Mouse (Mus musculus) lung, embryonic 16.5 days (tissue): ENCODE data around the gene Nab1. TPM values are rescaled to one million over a fixed set of nuclear protein-coding genes. Genes with fewer than 3 reads are reported as not detected.

Source experiments
- ATAC-seq: fragments of 200-750 bp; cut with Nextera tagmentation; 2 replicates; pipeline ENCODE4 v1.8.0; 2017; ENCODE audit warnings: low read depth, mild to moderate bottlenecking, moderate library complexity
- H3K27ac ChIP-seq: fragments of 300-500 bp; sonication (generic); 2 replicates; pipeline ENCODE4 v1.5.1; 2014; ENCODE audit warnings: mild to moderate bottlenecking, control low read depth, low read length
- H3K27me3 ChIP-seq: fragments of 300-500 bp; sonication (generic); 2 replicates; pipeline ENCODE4 v1.6.1; 2014; ENCODE audit warnings: low read depth, low read length, mixed read lengths; ENCODE audit not compliant: control insufficient read depth, insufficient read depth
- H3K36me3 ChIP-seq: fragments of 300-500 bp; sonication (generic); 2 replicates; pipeline ENCODE4 v1.6.1; 2014; ENCODE audit warnings: low read length; ENCODE audit not compliant: control insufficient read depth, insufficient read depth
- H3K4me1 ChIP-seq: fragments of 300-500 bp; sonication (generic); replicated peaks from 2 replicates; pipeline ENCODE4 v1.6.1; 2014; ENCODE audit warnings: low read length, mixed read lengths; ENCODE audit not compliant: control insufficient read depth, insufficient read depth
- H3K4me2 ChIP-seq: fragments of 300-500 bp; sonication (generic); 2 replicates; pipeline ENCODE4 v1.6.1; 2014; ENCODE audit warnings: low read depth, low read length, control low read depth
- H3K4me3 ChIP-seq: fragments of 300-500 bp; sonication (generic); 2 replicates; pipeline ENCODE4 v1.5.1; 2014; ENCODE audit warnings: mild to moderate bottlenecking, low read length, control low read depth
- H3K9ac ChIP-seq: fragments of 300-500 bp; sonication (generic); 2 replicates; pipeline ENCODE4 v1.6.1; 2014; ENCODE audit warnings: low read length, control low read depth
- H3K9me3 ChIP-seq: fragments of 300-500 bp; sonication (generic); 2 replicates; pipeline ENCODE4 v1.6.1; 2016; ENCODE audit warnings: low read length; ENCODE audit not compliant: control insufficient read depth
- WGBS: fragments of 180-500 bp; shearing (Covaris S2); extraction: QIAGEN DNeasy Blood & Tissue Kit; methylation state at CpG from one replicate; pipeline ENCODE4 v1.1.7; 2014; 5-methylcytosine and 5-hydroxymethylcytosine counted together
- polyA plus RNA-seq: library from polyadenylated mRNA; unstranded; fragments of >200 nt; fragmentation: Nextera tagmentation; extraction: Ambion mirVana; gene quantifications from 2 replicates; pipeline ENCODE4 v1.2.1, GENCODE M21; 2015

Nab1 gene
- polyA plus RNA-seq, 1 experiment from 2014 or later = 12.7 TPM

GRCm38 (mm10) chr1:52498786-52499450 lies 1.6 kb downstream of the Nab1 start:
- peak overlapping the region; percentile 90 for H3K4me2 ChIP-seq
- no peak for ATAC-seq
- no peaks in the 10 kb centered on the region for H3K9me3 ChIP-seq
- H3K27me3 ChIP-seq = no peaks in the 10 kb centered on the region
- H3K4me1 ChIP-seq = peaks cover 15% of the 10 kb centered on the region
- H3K4me3 ChIP-seq = peak overlapping the region; percentile 86
- no peak overlapping the region for H3K27ac ChIP-seq
- H3K36me3 ChIP-seq = no peaks in the 10 kb centered on the region
- H3K9ac ChIP-seq = peak overlapping the region; percentile 94
- whole genome bisulfite sequencing = 12% methylated on average over 6 of the region's 6 CpGs

DNA sequence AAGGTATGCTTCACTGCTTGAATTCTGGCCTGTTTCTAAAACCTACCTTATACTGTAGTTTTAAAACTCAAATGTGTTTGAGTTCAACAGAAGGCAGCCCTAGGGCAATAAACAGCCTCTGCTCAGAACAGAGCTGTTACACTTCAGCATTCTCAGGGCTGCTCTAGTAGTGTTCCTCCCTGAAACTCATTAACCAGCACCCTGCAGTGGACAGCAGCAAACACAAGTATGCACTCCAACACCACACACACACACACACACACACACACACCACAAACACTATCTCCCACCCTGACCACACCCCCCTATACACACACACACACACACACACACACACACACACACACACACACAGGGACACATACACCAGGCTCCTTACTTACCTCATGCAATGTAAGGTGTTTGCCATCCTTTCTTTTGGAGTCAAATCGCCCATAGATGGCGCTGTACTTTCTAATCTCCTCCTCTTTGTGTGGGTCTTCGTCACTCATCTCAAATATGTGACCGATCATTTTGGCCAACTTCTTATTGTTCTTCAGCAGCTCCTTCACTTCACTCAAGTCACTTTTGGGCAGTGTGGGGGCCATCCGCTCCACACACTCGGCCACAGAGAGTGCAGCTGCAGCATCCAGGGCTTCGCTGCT lies 10.8 kb downstream of the Nab1 start:
- Histone ChIP-seq H3K4me2 (no peak overlapping the region), H3K4me3 (no peak overlapping the region), H3K27me3 (no peaks in the 10 kb centered on the region), H3K36me3 (peaks cover 7% of the 10 kb centered on the region), H3K9ac (no peak overlapping the region), H3K9me3 (no peaks in the 10 kb centered on the region), H3K4me1 (no peaks in the 10 kb centered on the region), H3K27ac (no peak overlapping the region)
- 73% methylated on average over 7 of the region's 7 CpGs for WGBS
- no peak for ATAC-seq

DNA sequence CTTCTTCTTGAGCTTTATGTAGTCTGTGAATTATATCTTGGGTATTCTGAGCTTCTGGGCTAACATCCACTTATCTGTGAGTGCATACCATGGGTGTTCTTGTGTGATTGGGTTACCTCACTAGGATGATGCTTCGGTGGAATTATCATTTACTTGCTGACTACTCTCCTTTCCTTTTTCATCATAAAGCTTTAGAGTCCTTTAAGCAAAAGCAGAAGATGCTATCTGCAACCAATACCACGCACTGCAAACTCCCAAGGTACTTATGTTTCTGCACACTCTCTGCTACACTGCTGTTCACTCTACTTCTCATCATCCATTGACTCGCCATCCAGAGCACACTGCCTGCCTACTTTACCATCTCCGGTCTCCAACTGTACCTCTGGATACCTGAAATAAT lies 15.5 kb downstream of the Nab1 start:
- no peaks in the 10 kb centered on the region for H3K27me3 ChIP-seq
- no peak for ATAC-seq

DNA sequence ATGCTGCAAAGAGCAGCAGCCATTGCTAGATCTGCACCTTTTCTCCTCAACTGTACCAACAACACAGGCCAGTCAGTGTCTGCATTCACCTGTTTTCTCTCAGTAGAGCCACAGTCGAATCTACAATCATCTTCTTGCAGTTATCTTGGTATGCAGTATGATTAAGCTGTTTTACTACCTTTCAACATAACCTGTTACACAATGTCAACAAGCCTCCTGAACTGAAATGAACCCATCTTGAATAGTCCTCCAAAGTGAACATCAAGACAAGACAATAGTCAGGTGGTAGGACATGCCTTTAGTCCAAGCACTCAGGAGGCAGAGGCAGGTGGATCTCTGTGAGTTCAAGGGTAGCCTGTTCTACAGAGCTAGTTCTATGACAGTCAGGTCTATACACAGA lies 26.2 kb downstream of the Nab1 start:
- no peak overlapping the region for H3K4me2 ChIP-seq
- ATAC-seq = no peak
- H3K27ac ChIP-seq = no peak overlapping the region
- no peak overlapping the region for H3K9ac ChIP-seq
- no peaks in the 10 kb centered on the region for H3K4me1 ChIP-seq
- H3K36me3 ChIP-seq = peaks cover 12% of the 10 kb centered on the region
- 78% methylated on average over 1 of the region's 1 CpGs for WGBS
- no peaks in the 10 kb centered on the region for H3K9me3 ChIP-seq
- H3K4me3 ChIP-seq = no peak overlapping the region
- no peaks in the 10 kb centered on the region for H3K27me3 ChIP-seq

More for the DNA sequence above, 15.5 kb downstream of the Nab1 start:
- Histone ChIP-seq H3K36me3 (peaks cover 7% of the 10 kb centered on the region), H3K4me2 (no peak overlapping the region), H3K4me3 (no peak overlapping the region), H3K4me1 (no peaks in the 10 kb centered on the region), H3K9me3 (no peaks in the 10 kb centered on the region), H3K27ac (no peak overlapping the region), H3K9ac (no peak overlapping the region)
- 91% methylated on average over 4 of the region's 4 CpGs for WGBS

- no peaks in the 10 kb centered on the region for H3K4me1 ChIP-seq
- peaks cover 8% of the 10 kb centered on the region for H3K36me3 ChIP-seq
- no peaks in the 10 kb centered on the region for H3K9me3 ChIP-seq
- 74% methylated on average over 7 of the region's 7 CpGs for WGBS
- H3K4me3 ChIP-seq = no peak overlapping the region
- no peak for ATAC-seq
- H3K9ac ChIP-seq = no peak overlapping the region
- H3K4me2 ChIP-seq = no peak overlapping the region
- no peaks in the 10 kb centered on the region for H3K27me3 ChIP-seq
- no peak overlapping the region for H3K27ac ChIP-seq
Observed at GRCm38 (mm10) chr1:52470811-52471489, 29.5 kb downstream of the Nab1 start.

- H3K9me3 ChIP-seq = no peaks in the 10 kb centered on the region
- H3K4me3 ChIP-seq = no peak overlapping the region
- H3K36me3 ChIP-seq = peaks cover 8% of the 10 kb centered on the region
- 64% methylated on average over 4 of the region's 4 CpGs for WGBS
- H3K9ac ChIP-seq = no peak overlapping the region
- no peaks in the 10 kb centered on the region for H3K27me3 ChIP-seq
- no peak overlapping the region for H3K27ac ChIP-seq
- H3K4me1 ChIP-seq = no peaks in the 10 kb centered on the region
- no peak overlapping the region for H3K4me2 ChIP-seq
- no peak for ATAC-seq
Observed at GRCm38 (mm10) chr1:52470326-52470725, 30.2 kb downstream of the Nab1 start.

- Histone ChIP-seq H3K4me1 (no peaks in the 10 kb centered on the region), H3K4me3 (no peak overlapping the region), H3K27me3 (no peaks in the 10 kb centered on the region), H3K36me3 (peaks cover 7% of the 10 kb centered on the region), H3K9me3 (no peaks in the 10 kb centered on the region), H3K4me2 (no peak overlapping the region), H3K27ac (no peak overlapping the region), H3K9ac (no peak overlapping the region)
- 92% methylated on average over 8 of the region's 8 CpGs for WGBS
- ATAC-seq = no peak
Observed at GRCm38 (mm10) chr1:52466518-52467120, 33.9 kb downstream of the Nab1 start.

DNA sequence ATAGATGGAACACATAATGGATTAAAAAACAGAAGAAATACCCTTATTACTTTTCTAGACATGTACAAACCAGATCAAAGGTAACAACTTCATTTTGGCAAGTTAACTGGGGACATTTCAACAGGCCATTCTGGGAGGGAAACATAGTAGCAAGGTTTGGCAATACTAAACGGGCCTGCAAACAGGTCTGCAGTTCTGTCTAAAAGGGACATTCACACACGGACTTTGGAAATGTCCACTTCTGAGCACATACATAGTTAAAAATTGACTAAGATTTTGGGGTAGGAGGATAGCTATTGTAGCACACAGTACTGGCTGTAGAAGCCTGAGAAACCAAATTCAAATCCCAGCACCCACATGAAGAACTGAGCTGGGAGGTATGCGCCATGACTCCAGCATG lies 34.6 kb downstream of the Nab1 start:
- WGBS = 89% methylated on average over 3 of the region's 3 CpGs
- ATAC-seq = no peak
- Histone ChIP-seq H3K27me3 (no peaks in the 10 kb centered on the region), H3K4me2 (no peak overlapping the region), H3K9me3 (no peaks in the 10 kb centered on the region), H3K4me1 (no peaks in the 10 kb centered on the region), H3K4me3 (no peak overlapping the region), H3K27ac (no peak overlapping the region), H3K9ac (no peak overlapping the region), H3K36me3 (peaks cover 14% of the 10 kb centered on the region)

DNA sequence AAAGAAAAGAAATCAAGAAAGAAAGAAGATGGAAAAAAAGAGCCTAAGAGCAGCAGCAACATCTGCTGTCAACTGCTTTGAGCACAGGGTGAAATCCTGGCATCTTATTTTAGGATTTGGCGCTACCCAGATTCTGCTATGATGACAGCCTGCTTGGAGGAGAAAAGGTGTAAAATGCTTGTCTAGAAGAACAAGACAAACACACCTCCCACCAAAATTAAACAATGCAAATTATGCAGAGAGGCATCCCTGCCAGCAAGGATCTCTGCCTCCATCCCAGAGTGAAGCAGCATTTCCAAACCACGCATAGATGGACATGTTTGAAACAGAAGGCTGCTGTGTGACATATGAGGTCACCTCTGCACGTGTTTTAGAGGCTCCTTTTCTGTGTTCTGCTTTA lies 35.2 kb downstream of the Nab1 start:
- H3K36me3 ChIP-seq = peaks cover 14% of the 10 kb centered on the region
- no peak for ATAC-seq
- H3K9ac ChIP-seq = no peak overlapping the region
- no peaks in the 10 kb centered on the region for H3K27me3 ChIP-seq
- no peaks in the 10 kb centered on the region for H3K9me3 ChIP-seq
- H3K4me3 ChIP-seq = no peak overlapping the region
- no peak overlapping the region for H3K27ac ChIP-seq
- WGBS = 78% methylated on average over 3 of the region's 3 CpGs
- H3K4me2 ChIP-seq = no peak overlapping the region
- no peaks in the 10 kb centered on the region for H3K4me1 ChIP-seq
